24 mouse cellular contexts compared by ENCODE assay signal in the genomic region with DNA sequence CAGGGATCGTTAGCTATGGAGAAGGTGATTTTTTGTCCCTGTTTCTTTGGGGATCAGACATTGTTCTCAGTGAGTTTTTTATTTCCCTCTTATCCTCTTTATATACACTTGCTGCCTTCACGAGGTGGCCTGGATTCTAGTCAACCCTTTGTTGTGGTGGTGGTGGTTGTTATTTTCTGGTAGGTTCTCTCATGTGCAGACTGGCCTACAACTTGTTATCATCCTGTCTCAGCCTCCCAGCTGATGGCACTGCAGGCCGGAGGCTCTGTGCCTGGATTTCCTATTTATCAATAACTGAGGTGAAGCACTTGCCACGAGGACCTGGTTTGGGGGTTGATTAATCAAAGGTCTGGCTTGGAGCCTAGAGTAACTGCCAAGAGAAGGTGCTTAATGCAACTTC. TPM values are rescaled to one million over a fixed set of nuclear protein-coding genes. Genes with fewer than 3 reads are reported as not detected.
DNase-seq lines count a peak whose midpoint lies in the region.
"Had no signal": no experiment of that assay in that cellular context is flagged by ENCODE, and none has a peak within 500 bp of the region (broad histone marks: within the 10 kb centered on the region; RNA-seq: fewer than 3 reads in every experiment).

No protein-coding gene starts in this region.

- no peak overlapping the region for H3K4me3 ChIP-seq in macrophage (ENCODE audit: inconsistent target)
- H3K4me3 ChIP-seq: embryonic facial prominence, embryonic 13.5 days; erythroblast, embryonic 14.5 days; forebrain, embryonic 12.5 days; kidney, embryonic 15.5 days; limb, embryonic 12.5 days; midbrain, embryonic 15.5 days had no signal

- WGBS in macrophage (ENCODE audit: missing documents), result 91% methylated on average over 4 of the region's 4 CpGs

- H3K27ac ChIP-seq in macrophage, result peak overlapping the region; percentile 97
- H3K27ac ChIP-seq: embryonic facial prominence, embryonic 13.5 days; forebrain, embryonic 12.5 days; hindbrain, postnatal 0 days; kidney, embryonic 15.5 days; limb, embryonic 12.5 days; midbrain, embryonic 15.5 days had no signal

- no peaks in the 10 kb centered on the region for H3K36me3 ChIP-seq in macrophage (ENCODE audit: inconsistent target)
- H3K36me3 ChIP-seq: embryonic facial prominence, embryonic 13.5 days; forebrain, embryonic 12.5 days; kidney, embryonic 15.5 days; limb, embryonic 12.5 days; midbrain, embryonic 15.5 days had no signal

- H3K79me2 ChIP-seq in macrophage (ENCODE audit: inconsistent target), result peaks cover 95% of the 10 kb centered on the region

- peak; percentile 31 for DNase-seq in thymus, postnatal 14 days
- DNase-seq in thymus, postnatal 25 days, result no peak
- DNase-seq in T-cell, adult 2 months (ENCODE audit: low spot score), result peak; percentile 85
- no peak for DNase-seq in adrenal gland, postnatal 10 days
- no peak for DNase-seq in cerebellum, adult 18-20 months
- DNase-seq in lung, postnatal 10 days, result no peak
- DNase-seq: B cell, adult 2 months; cerebellum, adult 8-10 months; cerebellum, postnatal 36 days; embryo, embryonic 11 days; kidney, adult 11 months; kidney, postnatal 4 days; liver, postnatal 0 days; right cerebral cortex, adult 18-20 months had no signal

RNA-seq across cellular contexts. Expression of gene Prkch, which starts 20.6 kb away (rescaled TPM):
- total RNA-seq in macrophage (2018; cell fraction: chromatin; rRNA removed), result 100 to 1,000 TPM in 18 of 26 experiments, 10 to 100 TPM in 8; 25.8 to 187 (median 153) TPM
- 10 to 100 TPM; 34.1 to 62.5 (median 56.8) TPM for total RNA-seq in macrophage (2018; cell fraction: cytosol; rRNA removed)
- 100 to 1,000 TPM in 7 of 26 experiments, 10 to 100 TPM in 19; 23.4 to 142 (median 85.8) TPM for total RNA-seq in macrophage (2018; cell fraction: nucleus; rRNA removed)
- polyA plus RNA-seq in macrophage (2018), result 34.7 to 50.3 TPM (median 37.2 TPM) in 3 replicates
- 10 to 100 TPM; 21.7 to 25.6 TPM for total RNA-seq in adrenal gland, postnatal 10 days (2021)

RNA-seq across cellular contexts. Expression of gene Tmem30b, which starts 59.0 kb away (rescaled TPM):
- total RNA-seq in macrophage (2018; cell fraction: chromatin; rRNA removed), result under 1 TPM in 1 of 26 experiments, not detected in 25; 0.35 TPM
- total RNA-seq in macrophage (2018; cell fraction: cytosol; rRNA removed), result not detected
- not detected for total RNA-seq in macrophage (2018; cell fraction: nucleus; rRNA removed)
- polyA plus RNA-seq in macrophage (2018), result not detected in 3 replicates
- total RNA-seq in adrenal gland, postnatal 10 days (2021), result 1 to 10 TPM; 3.0 to 5.8 TPM
- total RNA-seq: granulocyte monocyte progenitor cell, adult 5-6 weeks; megakaryocyte, adult 5-6 weeks had no signal
- polyA plus RNA-seq: erythroblast, embryonic 14.5 days had no signal

Comparison
In these comparisons a context has a peak if more than half of its experiments do, and no peak if none do; other contexts are left out.
1. DNase-seq: peak in thymus, postnatal 14 days (single experiment) and T-cell, adult 2 months (single experiment); none in thymus, postnatal 25 days (single experiment), adrenal gland, postnatal 10 days (single experiment), cerebellum, adult 18-20 months (0 of 2) and lung, postnatal 10 days (single experiment).